Mouse (Mus musculus): ENCODE results near the gene Tmpo. TPM values are rescaled to one million over a fixed set of nuclear protein-coding genes. Genes with fewer than 3 reads are reported as not detected.

Tmpo gene
- polyA plus RNA-seq, 1 experiment, result 265 TPM

GRCm38 (mm10) chr10:91172329-91173100 lies 8.6 kb downstream of the Tmpo start:
- peak overlapping the region; percentile 98 for H3K9ac ChIP-seq (ENCODE audit: low read depth, poor library complexity, severe bottlenecking)
- H3K4me1 ChIP-seq (ENCODE audit: control insufficient read depth, insufficient read depth, low read length), result no peaks in the 10 kb centered on the region
- H3K4me3 ChIP-seq (ENCODE audit: low read depth, low read length), result no peak overlapping the region
- no peaks in the 10 kb centered on the region for H3K9me3 ChIP-seq (replicated peaks; ENCODE audit: control insufficient read depth, insufficient read depth, low read length, poor library complexity, severe bottlenecking)
- H3K27ac ChIP-seq (ENCODE audit: insufficient read depth, low read length), result peak overlapping the region; percentile 96
- H3K36me3 ChIP-seq (ENCODE audit: control insufficient read depth, insufficient read depth, low read length, poor library complexity, severe bottlenecking), result peaks cover 7% of the 10 kb centered on the region; the same call in 1 of the 2 replicates
- H3K27me3 ChIP-seq (ENCODE audit: control insufficient read depth, insufficient read depth, low read length, poor library complexity, severe bottlenecking), result no peaks in the 10 kb centered on the region
- no peak for TF ChIP-seq POLR2A (IDR thresholded peaks at IDR 0.05; ENCODE audit: insufficient read depth, low read length)

- peak overlapping the region; percentile 98 for H3K4me3 ChIP-seq (ENCODE audit: low read depth, low read length)
- peaks cover 10% of the 10 kb centered on the region for H3K36me3 ChIP-seq (ENCODE audit: control insufficient read depth, insufficient read depth, low read length, poor library complexity, severe bottlenecking)
- H3K4me1 ChIP-seq (ENCODE audit: control insufficient read depth, insufficient read depth, low read length), result no peaks in the 10 kb centered on the region
- no peaks in the 10 kb centered on the region for H3K9me3 ChIP-seq (replicated peaks; ENCODE audit: control insufficient read depth, insufficient read depth, low read length, poor library complexity, severe bottlenecking)
- peak overlapping the region; percentile 96 for H3K27ac ChIP-seq (ENCODE audit: insufficient read depth, low read length)
- TF ChIP-seq POLR2A (IDR thresholded peaks at IDR 0.05; ENCODE audit: insufficient read depth, low read length) (peak; percentile 58), EP300 (IDR thresholded peaks at IDR 0.05; ENCODE audit: insufficient read depth, low read depth, low read length) (no peak), CTCF (IDR thresholded peaks at IDR 0.05; ENCODE audit: low read depth, low read length) (no peak)
- peak overlapping the region; percentile 98 for H3K9ac ChIP-seq (ENCODE audit: low read depth, poor library complexity, severe bottlenecking)
- H3K27me3 ChIP-seq (ENCODE audit: control insufficient read depth, insufficient read depth, low read length, poor library complexity, severe bottlenecking), result no peaks in the 10 kb centered on the region
These were observed 9.4 kb downstream of the Tmpo start for GRCm38 (mm10) chr10:91171455-91172328.

- Histone ChIP-seq H3K36me3 (ENCODE audit: control insufficient read depth, insufficient read depth, low read length, poor library complexity, severe bottlenecking) (peaks cover 10% of the 10 kb centered on the region), H3K4me3 (ENCODE audit: low read depth, low read length) (peak overlapping the region; percentile 96), H3K4me1 (ENCODE audit: control insufficient read depth, insufficient read depth, low read length) (no peaks in the 10 kb centered on the region), H3K27me3 (ENCODE audit: control insufficient read depth, insufficient read depth, low read length, poor library complexity, severe bottlenecking) (no peaks in the 10 kb centered on the region), H3K9me3 (replicated peaks; ENCODE audit: control insufficient read depth, insufficient read depth, low read length, poor library complexity, severe bottlenecking) (no peaks in the 10 kb centered on the region), H3K27ac (ENCODE audit: insufficient read depth, low read length) (peak overlapping the region; percentile 73), H3K9ac (ENCODE audit: low read depth, poor library complexity, severe bottlenecking) (peak overlapping the region; percentile 98)
- TF ChIP-seq CTCF (IDR thresholded peaks at IDR 0.05; ENCODE audit: low read depth, low read length) (no peak), EP300 (IDR thresholded peaks at IDR 0.05; ENCODE audit: insufficient read depth, low read depth, low read length) (no peak), POLR2A (IDR thresholded peaks at IDR 0.05; ENCODE audit: insufficient read depth, low read length) (no peak)
These were observed 10.1 kb downstream of the Tmpo start for GRCm38 (mm10) chr10:91171041-91171440.

GRCm38 (mm10) chr10:91170143-91170941 lies 10.8 kb downstream of the Tmpo start:
- Histone ChIP-seq H3K9ac (ENCODE audit: low read depth, poor library complexity, severe bottlenecking) (peak overlapping the region; percentile 98), H3K27me3 (ENCODE audit: control insufficient read depth, insufficient read depth, low read length, poor library complexity, severe bottlenecking) (no peaks in the 10 kb centered on the region), H3K27ac (ENCODE audit: insufficient read depth, low read length) (peak overlapping the region; percentile 73), H3K4me3 (ENCODE audit: low read depth, low read length) (peak overlapping the region; percentile 97), H3K9me3 (replicated peaks; ENCODE audit: control insufficient read depth, insufficient read depth, low read length, poor library complexity, severe bottlenecking) (no peaks in the 10 kb centered on the region), H3K4me1 (ENCODE audit: control insufficient read depth, insufficient read depth, low read length) (no peaks in the 10 kb centered on the region), H3K36me3 (ENCODE audit: control insufficient read depth, insufficient read depth, low read length, poor library complexity, severe bottlenecking) (peaks cover 15% of the 10 kb centered on the region)
- TF ChIP-seq CTCF (IDR thresholded peaks at IDR 0.05; ENCODE audit: low read depth, low read length), result peak; percentile 55
- TF ChIP-seq POLR2A (IDR thresholded peaks at IDR 0.05; ENCODE audit: insufficient read depth, low read length), result no peak

- Histone ChIP-seq H3K4me1 (ENCODE audit: control insufficient read depth, insufficient read depth, low read length) (no peaks in the 10 kb centered on the region), H3K9me3 (replicated peaks; ENCODE audit: control insufficient read depth, insufficient read depth, low read length, poor library complexity, severe bottlenecking) (no peaks in the 10 kb centered on the region), H3K4me3 (ENCODE audit: low read depth, low read length) (peak overlapping the region; percentile 97), H3K27me3 (ENCODE audit: control insufficient read depth, insufficient read depth, low read length, poor library complexity, severe bottlenecking) (no peaks in the 10 kb centered on the region), H3K9ac (ENCODE audit: low read depth, poor library complexity, severe bottlenecking) (peak overlapping the region; percentile 98), H3K27ac (ENCODE audit: insufficient read depth, low read length) (no peak overlapping the region), H3K36me3 (ENCODE audit: control insufficient read depth, insufficient read depth, low read length, poor library complexity, severe bottlenecking) (peaks cover 22% of the 10 kb centered on the region)
- TF ChIP-seq POLR2A (IDR thresholded peaks at IDR 0.05; ENCODE audit: insufficient read depth, low read length), result no peak
- TF ChIP-seq EP300 (IDR thresholded peaks at IDR 0.05; ENCODE audit: insufficient read depth, low read depth, low read length), result no peak
- no peak for TF ChIP-seq CTCF (IDR thresholded peaks at IDR 0.05; ENCODE audit: low read depth, low read length)
These were observed 11.6 kb downstream of the Tmpo start for GRCm38 (mm10) chr10:91169414-91170065.

Measured in ES-Bruce4 (cell line).